Mouse (Mus musculus) heart, adult 2 months (tissue): ENCODE measurements around the gene Egfr.

Experiments
- CTCF ChIP-seq: fragments of 200-600 bp; IDR thresholded peaks from 2 replicates; pipeline ENCODE4 v1.8.1; 2022; ENCODE audit warnings: antibody characterized with exemption, mild to moderate bottlenecking, moderate library complexity
- EP300 ChIP-seq: fragments of 200-500 bp; IDR thresholded peaks from 2 replicates; pipeline ENCODE4 v1.6.1; 2011; ENCODE audit warnings: low read depth, low read length, control low read depth; ENCODE audit not compliant: insufficient read depth
- POLR2A ChIP-seq: fragments of 200-500 bp; IDR thresholded peaks from 2 replicates; pipeline ENCODE4 v1.6.1; 2011; ENCODE audit warnings: mild to moderate bottlenecking, low read depth, low read length, control low read depth; ENCODE audit not compliant: insufficient read depth

- no peak for TF ChIP-seq POLR2A
- TF ChIP-seq EP300 = no peak
- no peak for TF ChIP-seq CTCF
These were observed 148.8 kb downstream of the Egfr start for GRCm38 (mm10) chr11:16900653-16901416.
